Mouse (Mus musculus) MEL (cell line): ENCODE data around the gene Vps13d. TPM values are rescaled to one million over a fixed set of nuclear protein-coding genes. Genes with fewer than 3 reads are reported as not detected.

ENCODE experiments used
- DNase-seq: peaks from one replicate; pipeline ENCODE4 v3.0.0; 2011; ENCODE audit warnings: low read depth, low spot score
- H3K27ac ChIP-seq: 2 replicates; pipeline ENCODE4 v1.5.1; 2012; ENCODE audit warnings: low read depth, mild to moderate bottlenecking, control low read depth, low read length, moderate library complexity; ENCODE audit not compliant: control insufficient read depth
- H3K27me3 ChIP-seq, 2 experiments: fragments of 150-350 bp in 1 of 2; sonication (generic) in 1 of 2; 2 replicates each; pipeline ENCODE4 v1.6.1; 2012; ENCODE audit warnings: low read length in 2 of 2, mild to moderate bottlenecking in 2 of 2, improper control_type of control experiment in 1 of 2, moderate library complexity in 1 of 2; ENCODE audit not compliant: insufficient read depth in 2 of 2, control insufficient read depth in 1 of 2
- H3K36me3 ChIP-seq, 2 experiments: 2 replicates each; pipeline ENCODE4 v1.6.1; 2012 to 2014; ENCODE audit warnings: low read length in 2 of 2, improper control_type of control experiment in 1 of 2, inconsistent platforms in 1 of 2, mild to moderate bottlenecking in 1 of 2; ENCODE audit not compliant: insufficient read depth in 2 of 2, control insufficient read depth in 1 of 2
- H3K4me1 ChIP-seq, 2 experiments: fragments of 150-350 bp in 1 of 2; sonication (generic) in 1 of 2; 2 replicates each; pipeline ENCODE4 v1.6.1; 2012; ENCODE audit warnings: low read length in 2 of 2, improper control_type of control experiment in 1 of 2, mild to moderate bottlenecking in 1 of 2; ENCODE audit not compliant: insufficient read depth in 2 of 2, control insufficient read depth in 1 of 2
- H3K4me3 ChIP-seq, 2 experiments: fragments of 150-350 bp in 1 of 2; sonication (generic) in 1 of 2; 2 replicates each; pipeline ENCODE4 v1.5.1; 2012; ENCODE audit warnings: low read depth in 2 of 2, low read length in 2 of 2, mild to moderate bottlenecking in 2 of 2, moderate library complexity in 2 of 2, control low read depth in 1 of 2, improper control_type of control experiment in 1 of 2; ENCODE audit not compliant: control insufficient read depth in 1 of 2, insufficient read depth in 1 of 2
- H3K79me2 ChIP-seq: 2 replicates; pipeline ENCODE4 v1.6.1; 2012; ENCODE audit warnings: mild to moderate bottlenecking, low read length, moderate library complexity; ENCODE audit not compliant: control insufficient read depth, poor library complexity, insufficient read depth
- H3K9ac ChIP-seq: 2 replicates; pipeline ENCODE4 v1.6.1; 2012; ENCODE audit warnings: low read depth, mild to moderate bottlenecking, control low read depth, low read length, moderate library complexity; ENCODE audit not compliant: control insufficient read depth, poor library complexity, severe bottlenecking
- H3K9me3 ChIP-seq: fragments of 150-350 bp; sonication (generic); replicated peaks from 2 replicates; pipeline ENCODE4 v1.6.1; 2012; ENCODE audit warnings: mild to moderate bottlenecking, low read length, improper control_type of control experiment, moderate library complexity; ENCODE audit not compliant: insufficient read depth
- CHD1 ChIP-seq: IDR thresholded peaks from 2 replicates; pipeline ENCODE4 v1.6.1; 2012; ENCODE audit warnings: low read depth, mild to moderate bottlenecking, inconsistent platforms, low read length, improper control_type of control experiment
- CTCF ChIP-seq, 3 experiments: IDR thresholded peaks in 2 of 3; conservative IDR thresholded peaks in 1 of 3; 2 replicates each; pipeline ENCODE4 v1.5.1; 2011 to 2012; ENCODE audit warnings: low read length in 3 of 3, low read depth in 2 of 3, mild to moderate bottlenecking in 2 of 3, improper control_type of control experiment in 1 of 3, inconsistent platforms in 1 of 3, mixed read lengths in 1 of 3, moderate library complexity in 1 of 3; ENCODE audit not compliant: control insufficient read depth in 1 of 3, insufficient read depth in 1 of 3, poor library complexity in 1 of 3, severe bottlenecking in 1 of 3
- E2F4 ChIP-seq: IDR thresholded peaks from 2 replicates; pipeline ENCODE4 v1.6.1; 2011; ENCODE audit warnings: low read depth, low read length, improper control_type of control experiment, borderline replicate concordance
- ELF1 ChIP-seq: IDR thresholded peaks from 2 replicates; pipeline ENCODE4 v1.6.1; 2014; ENCODE audit warnings: low read depth, mild to moderate bottlenecking, inconsistent platforms, low read length, improper control_type of control experiment, moderate library complexity
- EP300 ChIP-seq, 2 experiments: IDR thresholded peaks; 2 replicates each; pipeline ENCODE4 v1.6.1; 2011; ENCODE audit warnings: improper control_type of control experiment in 2 of 2, low read length in 2 of 2, low read depth in 1 of 2, mild to moderate bottlenecking in 1 of 2
- ETS1 ChIP-seq: IDR thresholded peaks from 2 replicates; pipeline ENCODE4 v1.6.1; 2012; ENCODE audit warnings: low read depth, mild to moderate bottlenecking, inconsistent platforms, low read length, improper control_type of control experiment, moderate library complexity
- GABPA ChIP-seq: IDR thresholded peaks from 2 replicates; pipeline ENCODE4 v1.6.1; 2012; ENCODE audit warnings: low read depth, mild to moderate bottlenecking, inconsistent platforms, low read length, improper control_type of control experiment, moderate library complexity
- HCFC1 ChIP-seq: IDR thresholded peaks from 2 replicates; pipeline ENCODE4 v1.6.1; 2012; ENCODE audit warnings: low read depth, mild to moderate bottlenecking, inconsistent platforms, low read length, improper control_type of control experiment, moderate library complexity
- KAT2A ChIP-seq: conservative IDR thresholded peaks from 2 replicates; pipeline ENCODE4 v1.6.1; 2012; ENCODE audit warnings: low read depth, low read length, improper control_type of control experiment, inconsistent platforms
- MAFK ChIP-seq: IDR thresholded peaks from 2 replicates; pipeline ENCODE4 v1.6.1; 2011; ENCODE audit warnings: low read depth, mild to moderate bottlenecking, low read length, improper control_type of control experiment, borderline replicate concordance
- MAX ChIP-seq: IDR thresholded peaks from 2 replicates; pipeline ENCODE4 v1.6.1; 2011; ENCODE audit warnings: low read length, improper control_type of control experiment
- MAZ ChIP-seq: IDR thresholded peaks from 2 replicates; pipeline ENCODE4 v1.6.1; 2012; ENCODE audit warnings: low read depth, mild to moderate bottlenecking, inconsistent platforms, low read length, improper control_type of control experiment
- MXI1 ChIP-seq: IDR thresholded peaks from 2 replicates; pipeline ENCODE4 v1.6.1; 2011; ENCODE audit warnings: mild to moderate bottlenecking, low read depth, low read length, improper control_type of control experiment
- NELFE ChIP-seq: IDR thresholded peaks from 2 replicates; pipeline ENCODE4 v1.6.1; 2011; ENCODE audit warnings: low read depth, low read length, improper control_type of control experiment
- NRF1 ChIP-seq: IDR thresholded peaks from 2 replicates; pipeline ENCODE4 v1.6.1; 2014; ENCODE audit warnings: low read depth, mild to moderate bottlenecking, inconsistent platforms, low read length, improper control_type of control experiment, moderate library complexity; ENCODE audit not compliant: poor library complexity, insufficient read depth, severe bottlenecking
- POLR2A ChIP-seq, 2 experiments: IDR thresholded peaks; 2 replicates each; pipeline ENCODE4 v1.6.1; 2011 to 2012; ENCODE audit warnings: low read length in 2 of 2, mild to moderate bottlenecking in 2 of 2, control low read depth in 1 of 2, improper control_type of control experiment in 1 of 2, low read depth in 1 of 2, moderate library complexity in 1 of 2; ENCODE audit not compliant: control insufficient read depth in 1 of 2, insufficient read depth in 1 of 2, poor library complexity in 1 of 2
- POLR2AphosphoS2 ChIP-seq: IDR thresholded peaks from 2 replicates; pipeline ENCODE4 v1.6.1; 2011; ENCODE audit warnings: low read length, improper control_type of control experiment
- POLR2AphosphoS5 ChIP-seq: IDR thresholded peaks from 2 replicates; pipeline ENCODE4 v1.6.1; 2012; ENCODE audit warnings: low read depth, borderline replicate concordance, mild to moderate bottlenecking, inconsistent platforms, low read length, moderate library complexity, mixed read lengths
- RAD21 ChIP-seq: IDR thresholded peaks from 2 replicates; pipeline ENCODE4 v1.6.1; 2011; ENCODE audit warnings: mild to moderate bottlenecking, low read depth, low read length, improper control_type of control experiment
- RCOR1 ChIP-seq: IDR thresholded peaks from 2 replicates; pipeline ENCODE4 v1.6.1; 2012; ENCODE audit warnings: low read depth, mild to moderate bottlenecking, inconsistent platforms, low read length, improper control_type of control experiment
- SMC3 ChIP-seq: IDR thresholded peaks from 2 replicates; pipeline ENCODE4 v1.6.1; 2011; ENCODE audit warnings: low read depth, low read length, improper control_type of control experiment
- TBP ChIP-seq: IDR thresholded peaks from 2 replicates; pipeline ENCODE4 v1.8.0; 2011; ENCODE audit warnings: low read depth, low read length, improper control_type of control experiment
- TCF12 ChIP-seq: IDR thresholded peaks from 2 replicates; pipeline ENCODE4 v1.6.1; 2014; ENCODE audit warnings: low read depth, mild to moderate bottlenecking, inconsistent platforms, low read length, improper control_type of control experiment, moderate library complexity
- UBTF ChIP-seq: IDR thresholded peaks from 2 replicates; pipeline ENCODE4 v1.6.1; 2012; ENCODE audit warnings: low read depth, mild to moderate bottlenecking, inconsistent platforms, low read length, improper control_type of control experiment, moderate library complexity, borderline replicate concordance; ENCODE audit not compliant: insufficient read depth
- USF1 ChIP-seq: IDR thresholded peaks from 2 replicates; pipeline ENCODE4 v1.6.1; 2014; ENCODE audit warnings: low read depth, mild to moderate bottlenecking, inconsistent platforms, low read length, improper control_type of control experiment, moderate library complexity
- ZC3H11A ChIP-seq: IDR thresholded peaks from 2 replicates; pipeline ENCODE4 v1.6.1; 2012; ENCODE audit warnings: low read depth, mild to moderate bottlenecking, inconsistent platforms, low read length, improper control_type of control experiment
- ZKSCAN1 ChIP-seq: IDR thresholded peaks from 2 replicates; pipeline ENCODE4 v1.6.1; 2012; ENCODE audit warnings: low read depth, mild to moderate bottlenecking, inconsistent platforms, low read length, improper control_type of control experiment, moderate library complexity
- ZMIZ1 ChIP-seq: IDR thresholded peaks from 2 replicates; pipeline ENCODE4 v1.6.1; 2012; ENCODE audit warnings: low read depth, mild to moderate bottlenecking, inconsistent platforms, low read length, improper control_type of control experiment, moderate library complexity
- polyA plus RNA-seq, 2 experiments: library from polyadenylated mRNA; stranded (reverse) in 1 of 2; unstranded in 1 of 2; fragments of >175 nt in 1 of 2; fragments of >200 nt in 1 of 2; gene quantifications; 2 replicates each; pipeline versions ENCODE4 v1.2.1 to v1.2.4; 2012; ENCODE audit warnings: low replicate concordance in 2 of 2, low read depth in 1 of 2; ENCODE audit not compliant: insufficient read length in 2 of 2, insufficient read depth in 1 of 2, missing spikeins in 1 of 2
- total RNA-seq: library from RNA; depleted of rRNA; stranded (reverse); fragments of 300-350 nt; gene quantifications from 2 replicates; pipeline ENCODE4 v1.2.3, GENCODE M21; 2012

The Vps13d gene
- total and polyA plus RNA-seq, 3 experiments, result 8.9 to 14.5 (median 13.2) TPM

DNA sequence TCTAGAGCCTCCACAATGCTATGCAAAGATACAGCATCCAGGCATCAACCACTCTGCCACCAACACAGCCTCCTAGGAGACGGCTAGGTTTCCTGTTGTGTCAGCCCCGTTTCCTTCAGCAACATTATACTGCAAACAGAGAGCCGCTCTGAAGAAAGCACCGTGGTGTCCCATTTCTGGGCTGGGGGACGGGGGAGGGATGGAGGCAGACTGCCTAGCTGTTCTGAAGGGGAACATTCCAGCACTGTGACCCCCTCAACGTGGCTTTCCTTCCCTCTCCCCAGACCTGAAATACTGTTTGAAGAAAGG lies 195.3 kb downstream of the Vps13d start:
- H3K36me3 ChIP-seq, result peaks cover 0 to 33% of the 10 kb centered on the region in 2 experiments; a peak in 3 of 4 replicates
- peak; percentile 60 for DNase-seq
- peak overlapping the region; percentile 82 for H3K27ac ChIP-seq
- peak overlapping the region; percentile 49 for H3K9ac ChIP-seq
- H3K4me1 ChIP-seq, result peaks cover 24 to 32% of the 10 kb centered on the region in 2 experiments
- no peaks in the 10 kb centered on the region for H3K79me2 ChIP-seq
- TF ChIP-seq EP300 (IDR thresholded peaks at IDR 0.05; ENCODE audit: low read depth in 1 of 2, low read length in 2 of 2) (no peak), RAD21 (no peak), UBTF (no peak), SMC3 (no peak), MXI1 (no peak), ZC3H11A (no peak), HCFC1 (no peak), POLR2A (IDR thresholded peaks at IDR 0.05; ENCODE audit: control insufficient read depth in 1 of 2, insufficient read depth in 1 of 2, low read depth in 1 of 2, low read length in 2 of 2, poor library complexity in 1 of 2) (no peak), RCOR1 (no peak), MAX (no peak), TCF12 (no peak), POLR2AphosphoS2 (no peak), CHD1 (no peak), ELF1 (no peak), USF1 (no peak), NELFE (no peak), MAFK (no peak), GABPA (no peak)
- no peaks in the 10 kb centered on the region for H3K9me3 ChIP-seq
- H3K4me3 ChIP-seq, result 0 out of 4 replicates have a peak overlapping the region, but pooled peaks have one; percentile 12 to 18
- H3K27me3 ChIP-seq, result no peaks in the 10 kb centered on the region

DNA sequence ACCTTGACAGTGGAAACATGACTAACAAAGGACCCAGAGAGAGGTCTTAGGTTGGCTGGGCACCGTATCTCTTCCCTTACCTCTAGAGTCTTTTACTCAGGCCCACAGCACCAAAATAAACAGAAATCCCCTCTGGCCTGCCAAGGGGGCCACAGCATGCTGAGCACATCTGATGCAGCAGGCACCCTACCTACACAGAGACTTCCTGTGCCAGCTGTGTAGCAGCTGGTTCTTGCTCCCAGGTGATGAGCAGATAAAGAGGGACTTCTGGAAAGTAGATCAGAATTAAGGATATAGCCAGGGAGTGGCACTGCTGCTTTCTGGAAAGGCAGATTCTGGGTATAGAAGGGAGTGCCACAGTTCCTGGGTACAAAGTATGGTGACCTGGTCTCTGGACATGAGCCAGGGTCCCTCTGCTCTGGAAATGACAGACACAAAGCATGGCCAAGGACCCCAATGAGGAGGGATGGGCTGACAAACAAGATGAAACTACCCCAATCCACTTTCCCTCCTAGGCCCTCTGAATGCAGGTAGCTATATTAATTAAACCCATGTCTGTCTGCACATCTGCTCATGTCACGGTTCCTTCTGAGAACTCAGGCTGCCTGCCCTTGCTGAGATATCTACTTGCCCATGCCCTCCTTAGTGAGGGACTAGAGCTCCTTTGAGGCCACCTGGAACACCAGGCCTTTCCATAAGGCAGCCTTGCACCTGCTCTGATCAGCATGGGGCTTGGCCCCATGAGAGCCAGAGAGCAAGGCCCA lies 195.8 kb downstream of the Vps13d start:
- H3K9me3 ChIP-seq, result no peaks in the 10 kb centered on the region
- H3K4me3 ChIP-seq, result no peak overlapping the region
- H3K27me3 ChIP-seq, result no peaks in the 10 kb centered on the region
- no peaks in the 10 kb centered on the region for H3K79me2 ChIP-seq
- peak; percentile 27 for DNase-seq
- peak overlapping the region; percentile 49 for H3K9ac ChIP-seq
- TF ChIP-seq RAD21, result no peak
- no peak for TF ChIP-seq CTCF (IDR thresholded peaks at IDR 0.05 in 2 of 3, conservative IDR thresholded peaks at IDR 0.05 in 1 of 3; ENCODE audit: control insufficient read depth in 1 of 3, insufficient read depth in 1 of 3, low read depth in 2 of 3, low read length in 3 of 3, poor library complexity in 1 of 3, severe bottlenecking in 1 of 3)
- TF ChIP-seq NRF1, result no peak
- TF ChIP-seq POLR2AphosphoS2, result no peak
- no peak for TF ChIP-seq ZKSCAN1
- TF ChIP-seq TBP, result no peak
- no peak; the same call in 1 of the 2 replicates for TF ChIP-seq MAX
- TF ChIP-seq MAZ, result no peak
- no peak for TF ChIP-seq USF1
- TF ChIP-seq ZC3H11A, result no peak
- TF ChIP-seq TCF12, result 0 out of 2 replicates have a peak, but pooled peaks have one; percentile 34
- no peak for TF ChIP-seq KAT2A
- peak; percentile 82 for TF ChIP-seq ETS1
- no peak for TF ChIP-seq POLR2A (IDR thresholded peaks at IDR 0.05; ENCODE audit: control insufficient read depth in 1 of 2, insufficient read depth in 1 of 2, low read depth in 1 of 2, low read length in 2 of 2, poor library complexity in 1 of 2)
- TF ChIP-seq POLR2AphosphoS5, result no peak
- TF ChIP-seq EP300 (IDR thresholded peaks at IDR 0.05; ENCODE audit: low read depth in 1 of 2, low read length in 2 of 2), result 0 out of 4 replicates have a peak, but pooled peaks of 1 of the 2 experiments have one; percentile 16
- no peak for TF ChIP-seq ZMIZ1
- no peak for TF ChIP-seq MAFK
- no peak for TF ChIP-seq GABPA
- TF ChIP-seq HCFC1, result no peak
- TF ChIP-seq E2F4, result no peak
- TF ChIP-seq NELFE, result no peak
- H3K4me1 ChIP-seq, result peaks cover 21 to 30% of the 10 kb centered on the region in 2 experiments
- peaks cover 0 to 31% of the 10 kb centered on the region in 2 experiments; a peak in 3 of 4 replicates for H3K36me3 ChIP-seq
- H3K27ac ChIP-seq, result peak overlapping the region; percentile 82
